Mouse (Mus musculus): ENCODE measurements at regions not wholly inside any gene's neighbourhood (a gene's known extent, or its start where the extent isn't known, plus 50 kb on each side); places are given as distances from the start of the nearest gene placed in this dataset.

DNA sequence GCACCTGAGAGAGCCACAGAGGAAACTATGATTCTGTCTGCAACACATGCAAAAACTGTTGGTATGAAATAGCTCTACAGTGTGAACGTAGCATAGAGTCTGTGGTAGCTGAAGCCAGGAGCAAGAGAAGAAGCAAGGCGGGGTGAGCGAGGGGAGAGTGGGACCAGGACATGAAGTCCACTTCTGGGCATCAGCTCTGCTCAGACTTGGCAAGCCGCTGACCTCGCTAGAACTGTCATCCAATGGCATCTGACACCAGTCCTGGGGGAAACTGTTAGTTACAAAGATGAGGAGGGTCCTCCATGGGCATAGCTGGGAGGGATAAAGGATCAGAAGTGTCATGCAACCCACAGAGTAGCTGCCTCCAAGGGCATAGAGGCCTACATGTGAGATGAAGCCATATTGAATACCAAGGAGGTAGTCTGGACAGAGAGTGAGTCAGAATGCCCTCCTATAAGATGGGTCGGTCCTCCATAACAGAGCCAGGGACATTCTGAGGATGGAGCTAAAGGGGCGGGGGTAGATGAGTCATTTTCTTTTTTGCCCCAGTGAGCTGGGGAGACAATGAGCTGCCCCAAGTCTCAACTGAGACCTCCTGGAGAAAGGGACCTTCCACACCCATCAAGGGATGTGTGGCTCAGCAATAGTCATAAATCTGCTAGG is 102.0 kb downstream of the 1810010D01Rik start:
- H3K4me1 ChIP-seq (ENCODE audit: control insufficient read depth, insufficient read depth, low read length): peaks cover 18% of the 10 kb centered on the region
- H3K27me3 ChIP-seq (ENCODE audit: control insufficient read depth, insufficient read depth, low read length): no peaks in the 10 kb centered on the region
- H3K4me3 ChIP-seq (replicated peaks; ENCODE audit: low read length): no peak overlapping the region
- H3K4me2 ChIP-seq (replicated peaks; ENCODE audit: low read depth, low read length, severe bottlenecking): no peak overlapping the region
- no peaks in the 10 kb centered on the region for H3K36me3 ChIP-seq (ENCODE audit: control insufficient read depth, insufficient read depth, low read length)
- H3K9ac ChIP-seq (ENCODE audit: low read depth, low read length, severe bottlenecking): no peak overlapping the region
- no peak for DNase-seq (ENCODE audit: low spot score)
- no peak overlapping the region for H3K27ac ChIP-seq (replicated peaks; ENCODE audit: low read depth, low read length)
- H3K9me3 ChIP-seq (ENCODE audit: control insufficient read depth, low read length): no peaks in the 10 kb centered on the region
- no peak for ATAC-seq (ENCODE audit: low FRiP score, low read depth)
- TF ChIP-seq POLR2A (IDR thresholded peaks at IDR 0.05; ENCODE audit: borderline replicate concordance, extremely low read depth, insufficient read depth, insufficient read length): no peak
- 88% methylated on average over 7 of the region's 7 CpGs for WGBS

DNA sequence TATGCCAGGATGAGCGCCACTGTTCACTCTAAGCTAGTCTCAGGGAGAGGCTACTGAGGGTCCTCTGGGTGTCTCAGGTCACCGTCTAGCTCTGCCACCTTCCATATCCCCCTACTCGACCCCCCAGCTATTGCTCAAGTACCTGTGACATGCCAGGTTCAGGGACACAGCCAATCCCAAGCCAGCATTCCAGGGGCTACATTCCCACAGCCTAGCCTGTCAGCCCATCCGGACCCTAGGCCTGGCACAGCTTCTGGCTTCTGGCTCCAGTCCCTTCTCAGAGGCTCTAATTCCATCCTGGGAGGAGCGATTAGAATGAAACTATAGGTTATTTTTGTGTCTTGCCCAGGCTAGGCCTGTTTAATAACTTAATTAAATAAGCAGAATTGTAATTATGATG is 105.2 kb downstream of the 1810010D01Rik start:
- 68% methylated on average over 5 of the region's 5 CpGs for WGBS
- ATAC-seq (ENCODE audit: low FRiP score, low read depth): no peak
- H3K27me3 ChIP-seq (ENCODE audit: control insufficient read depth, insufficient read depth, low read length): no peaks in the 10 kb centered on the region

DNA sequence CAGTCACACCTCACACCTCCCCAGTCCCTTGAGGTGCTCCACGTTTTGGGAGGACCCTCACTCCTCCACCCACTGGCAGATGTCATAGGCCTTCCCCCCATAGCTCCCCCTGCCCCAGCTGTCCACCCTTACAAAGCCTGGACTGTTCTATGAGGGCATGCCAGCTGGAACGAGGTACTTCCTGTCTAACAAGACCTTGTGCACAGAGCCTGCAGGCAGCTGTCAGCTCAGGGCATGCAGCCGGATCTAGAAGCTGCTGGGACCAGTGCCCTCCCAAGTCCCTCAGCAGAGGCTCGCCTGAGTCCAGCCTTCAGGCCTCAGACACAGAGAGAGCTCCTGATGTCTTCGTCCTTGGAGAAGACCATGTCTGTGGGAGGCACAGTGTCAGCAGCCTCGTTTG is 105.7 kb downstream of the 1810010D01Rik start:
- TF ChIP-seq POLR2A (IDR thresholded peaks at IDR 0.05; ENCODE audit: borderline replicate concordance, extremely low read depth, insufficient read depth, insufficient read length): no peak
- Histone ChIP-seq H3K9me3 (ENCODE audit: control insufficient read depth, low read length) (no peaks in the 10 kb centered on the region), H3K36me3 (ENCODE audit: control insufficient read depth, insufficient read depth, low read length) (no peaks in the 10 kb centered on the region), H3K27me3 (ENCODE audit: control insufficient read depth, insufficient read depth, low read length) (no peaks in the 10 kb centered on the region), H3K4me1 (ENCODE audit: control insufficient read depth, insufficient read depth, low read length) (peaks cover 9% of the 10 kb centered on the region), H3K27ac (replicated peaks; ENCODE audit: low read depth, low read length) (0 out of 2 replicates have a peak overlapping the region, but pooled peaks have one; percentile 13), H3K4me3 (replicated peaks; ENCODE audit: low read length) (no peak overlapping the region), H3K4me2 (replicated peaks; ENCODE audit: low read depth, low read length, severe bottlenecking) (no peak overlapping the region), H3K9ac (ENCODE audit: low read depth, low read length, severe bottlenecking) (no peak overlapping the region)
- WGBS: 41% methylated on average over 6 of the region's 6 CpGs
- peak; percentile 65 for ATAC-seq (ENCODE audit: low FRiP score, low read depth)
- peak; percentile 63 for DNase-seq (ENCODE audit: low spot score)

More for the DNA sequence above, 105.2 kb downstream of the 1810010D01Rik start:
- TF ChIP-seq POLR2A (IDR thresholded peaks at IDR 0.05; ENCODE audit: borderline replicate concordance, extremely low read depth, insufficient read depth, insufficient read length): no peak
- Histone ChIP-seq H3K9ac (ENCODE audit: low read depth, low read length, severe bottlenecking) (no peak overlapping the region), H3K4me1 (ENCODE audit: control insufficient read depth, insufficient read depth, low read length) (peaks cover 9% of the 10 kb centered on the region), H3K36me3 (ENCODE audit: control insufficient read depth, insufficient read depth, low read length) (no peaks in the 10 kb centered on the region), H3K27ac (replicated peaks; ENCODE audit: low read depth, low read length) (0 out of 2 replicates have a peak overlapping the region, but pooled peaks have one; percentile 13), H3K4me3 (replicated peaks; ENCODE audit: low read length) (no peak overlapping the region), H3K9me3 (ENCODE audit: control insufficient read depth, low read length) (no peaks in the 10 kb centered on the region), H3K4me2 (replicated peaks; ENCODE audit: low read depth, low read length, severe bottlenecking) (no peak overlapping the region)
- no peak for DNase-seq (ENCODE audit: low spot score)

DNA sequence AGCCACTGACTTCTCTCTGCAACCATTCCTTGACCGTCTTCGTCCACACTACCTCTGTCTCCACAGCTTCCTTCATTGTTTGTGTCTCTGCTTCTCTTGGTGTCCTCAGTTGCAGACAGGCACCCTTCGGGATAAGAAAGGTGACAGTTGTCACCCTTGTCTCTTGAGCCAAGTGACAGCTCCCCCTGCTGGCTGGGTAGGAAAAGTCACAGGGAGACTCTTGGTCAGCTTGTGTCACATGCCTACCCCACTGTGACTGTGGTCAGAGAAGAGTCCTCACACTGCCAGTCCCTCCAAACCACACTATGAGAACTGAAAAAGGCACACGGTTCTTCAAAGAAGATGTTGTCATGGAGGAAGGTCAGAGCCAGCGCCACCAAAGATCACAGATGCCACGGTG is 109.6 kb downstream of the 1810010D01Rik start:
- no peaks in the 10 kb centered on the region for H3K36me3 ChIP-seq (ENCODE audit: control insufficient read depth, insufficient read depth, low read length)
- no peak for TF ChIP-seq POLR2A (IDR thresholded peaks at IDR 0.05; ENCODE audit: borderline replicate concordance, extremely low read depth, insufficient read depth, insufficient read length)
- H3K9me3 ChIP-seq (ENCODE audit: control insufficient read depth, low read length): no peaks in the 10 kb centered on the region
- no peak overlapping the region for H3K9ac ChIP-seq (ENCODE audit: low read depth, low read length, severe bottlenecking)
- ATAC-seq (ENCODE audit: low FRiP score, low read depth) (no peak), DNase-seq (ENCODE audit: low spot score) (no peak)
- 91% methylated on average over 6 of the region's 6 CpGs for WGBS
- H3K4me1 ChIP-seq (ENCODE audit: control insufficient read depth, insufficient read depth, low read length): peaks cover 21% of the 10 kb centered on the region
- H3K4me3 ChIP-seq (replicated peaks; ENCODE audit: low read length): no peak overlapping the region
- H3K27me3 ChIP-seq (ENCODE audit: control insufficient read depth, insufficient read depth, low read length): no peaks in the 10 kb centered on the region
- H3K27ac ChIP-seq (replicated peaks; ENCODE audit: low read depth, low read length): no peak overlapping the region
- no peak overlapping the region for H3K4me2 ChIP-seq (replicated peaks; ENCODE audit: low read depth, low read length, severe bottlenecking)

DNA sequence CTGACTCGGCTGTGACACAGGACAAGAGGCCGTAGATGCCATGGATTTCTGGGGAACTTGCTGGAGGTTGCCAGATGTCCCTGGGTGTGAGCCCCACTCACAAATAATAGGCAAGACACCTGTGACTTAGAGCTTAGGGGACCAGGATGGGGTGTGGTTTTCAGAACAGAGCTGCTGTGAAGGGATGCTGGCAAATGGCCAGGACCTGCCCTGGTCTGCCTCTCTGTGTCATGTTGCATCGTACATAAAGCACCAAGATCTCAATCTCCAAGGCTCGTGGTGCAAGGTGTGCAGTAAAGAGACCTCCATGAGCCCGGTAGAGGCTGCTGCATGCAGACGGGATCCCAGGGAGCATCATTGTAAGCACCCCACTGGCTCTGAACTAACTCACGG is 113.8 kb downstream of the 1810010D01Rik start:
- no peaks in the 10 kb centered on the region for H3K27me3 ChIP-seq (ENCODE audit: control insufficient read depth, insufficient read depth, low read length)
- WGBS: 58% methylated on average over 7 of the region's 7 CpGs
- H3K36me3 ChIP-seq (ENCODE audit: control insufficient read depth, insufficient read depth, low read length): no peaks in the 10 kb centered on the region
- DNase-seq (ENCODE audit: low spot score) (no peak), ATAC-seq (ENCODE audit: low FRiP score, low read depth) (no peak)
- no peak overlapping the region; the same call in 1 of the 2 replicates for H3K27ac ChIP-seq (replicated peaks; ENCODE audit: low read depth, low read length)
- H3K4me3 ChIP-seq (replicated peaks; ENCODE audit: low read length): no peak overlapping the region
- H3K4me2 ChIP-seq (replicated peaks; ENCODE audit: low read depth, low read length, severe bottlenecking): no peak overlapping the region
- no peak for TF ChIP-seq POLR2A (IDR thresholded peaks at IDR 0.05; ENCODE audit: borderline replicate concordance, extremely low read depth, insufficient read depth, insufficient read length)
- no peak overlapping the region for H3K9ac ChIP-seq (ENCODE audit: low read depth, low read length, severe bottlenecking)
- no peaks in the 10 kb centered on the region for H3K9me3 ChIP-seq (ENCODE audit: control insufficient read depth, low read length)
- peaks cover 14% of the 10 kb centered on the region for H3K4me1 ChIP-seq (ENCODE audit: control insufficient read depth, insufficient read depth, low read length)
